In the genomic region with DNA sequence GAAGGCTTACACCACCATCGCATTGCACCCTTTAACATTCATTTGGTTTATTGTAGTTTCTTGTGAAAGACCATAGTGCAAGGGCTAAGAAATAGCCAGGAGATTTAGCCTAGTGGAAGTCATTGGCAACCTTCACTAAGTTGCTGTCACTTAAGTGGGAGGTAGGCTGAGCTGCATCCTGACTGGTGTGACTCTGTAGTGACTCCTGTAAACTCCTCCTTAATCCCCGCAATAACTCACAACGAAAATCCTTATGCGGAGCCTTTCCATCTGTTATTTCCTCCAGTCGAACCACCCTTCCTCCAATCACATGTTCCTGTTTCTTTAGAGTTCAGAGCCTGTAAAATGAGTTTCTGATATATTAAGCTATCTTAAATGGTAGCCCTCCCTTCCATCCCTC, we compare ENCODE assay signal across 8 mouse cellular contexts. TPM values are rescaled to one million over a fixed set of nuclear protein-coding genes. Genes with fewer than 3 reads are reported as not detected.
DNase-seq lines count a peak whose midpoint lies in the region; ATAC-seq lines count a peak whose summit lies in the region.

No protein-coding gene starts in this region.

- H3K4me3 ChIP-seq in intestine, embryonic 16.5 days (ENCODE audit: low read length), result peak overlapping the region; percentile 94
- H3K4me3 ChIP-seq in midbrain, embryonic 16.5 days (ENCODE audit: low read depth, low read length), result peak overlapping the region; percentile 81

- H3K9ac ChIP-seq in intestine, embryonic 16.5 days (ENCODE audit: low read depth, low read length), result peak overlapping the region; percentile 98
- peak overlapping the region; percentile 93 for H3K9ac ChIP-seq in midbrain, embryonic 16.5 days (ENCODE audit: low read depth, low read length)

- no peaks in the 10 kb centered on the region for H3K9me3 ChIP-seq in intestine, embryonic 16.5 days (ENCODE audit: control insufficient read depth, low read length)
- H3K9me3 ChIP-seq in midbrain, embryonic 16.5 days (replicated peaks; ENCODE audit: control insufficient read depth, low read length, poor library complexity, severe bottlenecking), result no peaks in the 10 kb centered on the region

- peak; percentile 67 for DNase-seq in cerebellum, adult 9-10 months
- DNase-seq in cerebellum, postnatal 10 days, result no peak
- peak; percentile 37 for DNase-seq in thymus, postnatal 0 days (ENCODE audit: low spot score)
- DNase-seq in thymus, postnatal 14 days, result no peak
- DNase-seq in gastrocnemius, adult 18-20 months (ENCODE audit: low spot score), result no peak
- no peak for DNase-seq in adrenal gland, postnatal 25 days

- H3K4me1 ChIP-seq in intestine, embryonic 16.5 days (ENCODE audit: control insufficient read depth, insufficient read depth, low read length), result peaks cover 19% of the 10 kb centered on the region
- peaks cover 15% of the 10 kb centered on the region for H3K4me1 ChIP-seq in midbrain, embryonic 16.5 days (ENCODE audit: control insufficient read depth, insufficient read depth, low read length)

- ATAC-seq in intestine, embryonic 16.5 days, result peak; percentile 19
- ATAC-seq in midbrain, embryonic 16.5 days, result peak; percentile 34

- no peaks in the 10 kb centered on the region for H3K36me3 ChIP-seq in intestine, embryonic 16.5 days (ENCODE audit: control insufficient read depth, insufficient read depth, low read length)
- no peaks in the 10 kb centered on the region for H3K36me3 ChIP-seq in midbrain, embryonic 16.5 days (ENCODE audit: control insufficient read depth, insufficient read depth, low read length)

- no peaks in the 10 kb centered on the region for H3K27me3 ChIP-seq in intestine, embryonic 16.5 days (replicated peaks; ENCODE audit: control insufficient read depth, insufficient read depth, low read length)
- H3K27me3 ChIP-seq in midbrain, embryonic 16.5 days (ENCODE audit: control insufficient read depth, insufficient read depth, low read depth, low read length), result no peaks in the 10 kb centered on the region

- H3K4me2 ChIP-seq in intestine, embryonic 16.5 days (ENCODE audit: low read depth, low read length), result peak overlapping the region; percentile 81
- peak overlapping the region; percentile 86 for H3K4me2 ChIP-seq in midbrain, embryonic 16.5 days (ENCODE audit: low read length)

- peak overlapping the region; percentile 100 for H3K27ac ChIP-seq in intestine, embryonic 16.5 days (ENCODE audit: low read length)
- H3K27ac ChIP-seq in midbrain, embryonic 16.5 days (ENCODE audit: low read length), result peak overlapping the region; percentile 100

- 15% methylated on average over 5 of the region's 5 CpGs for WGBS in intestine, embryonic 16.5 days
- WGBS in midbrain, embryonic 16.5 days, result 19% methylated on average over 5 of the region's 5 CpGs

RNA-seq across cellular contexts. Expression of gene Dnajb12, which starts 0.5 kb away (rescaled TPM):
- polyA plus RNA-seq in thymus, postnatal 0 days (2015; fragmentation: Nextera tagmentation; extraction: Ambion mirVana), result 13.5 and 14.6 TPM in 2 replicates
- polyA plus RNA-seq in intestine, embryonic 16.5 days (2015; fragmentation: Nextera tagmentation; extraction: Ambion mirVana), result 26.6 and 27.6 TPM in 2 replicates
- 18.5 and 19.1 TPM in 2 replicates for polyA plus RNA-seq in midbrain, embryonic 16.5 days (2015; fragmentation: Nextera tagmentation; extraction: Ambion mirVana)
- 10 to 100 TPM; 73.4 to 80.1 TPM for total RNA-seq in gastrocnemius, adult 18-20 months (2021)
- 65.1 and 69.2 TPM in 2 replicates for total RNA-seq in adrenal gland, postnatal 25 days (2021)

Comparison
In these comparisons a context has a peak if more than half of its experiments do, and no peak if none do; other contexts are left out.
1. DNase-seq: peak in cerebellum, adult 9-10 months (single experiment) and thymus, postnatal 0 days (single experiment); none in cerebellum, postnatal 10 days (0 of 2), thymus, postnatal 14 days (single experiment), gastrocnemius, adult 18-20 months (single experiment) and adrenal gland, postnatal 25 days (single experiment).